Mouse (Mus musculus): Measurements from ENCODE around the gene Mrpl18. TPM values are rescaled to one million over a fixed set of nuclear protein-coding genes. Genes with fewer than 3 reads are reported as not detected.
"Not testable (repeated sequence)": the region's sequence is repeated elsewhere in the genome, so short reads cannot be mapped to it uniquely, and the experiment has no call there.

The Mrpl18 gene
- total and polyA plus RNA-seq, 2 experiments: 41.2 to 54.6 TPM

GRCm38 (mm10) chr17:12942459-12943162 lies 26.5 kb upstream of the Mrpl18 start:
- WGBS: 95% methylated on average over 6 of the region's 6 CpGs
- DNase-seq (ENCODE audit: extremely low read depth, low read depth, low spot score): no peak
- Histone ChIP-seq H3K27me3 (ENCODE audit: control insufficient read depth, insufficient read depth, low read length) (no peaks in the 10 kb centered on the region), H3K79me2 (ENCODE audit: control insufficient read depth, insufficient read depth, low read length) (no peaks in the 10 kb centered on the region; the same call in 1 of the 2 replicates), H3K36me3 (ENCODE audit: control insufficient read depth, insufficient read depth, low read length) (peaks cover 30% of the 10 kb centered on the region), H3K4me3 (ENCODE audit: insufficient read depth, low read depth, low read length) (no peak overlapping the region), H3K27ac (replicated peaks; ENCODE audit: insufficient read depth, low read depth, low read length) (no peak overlapping the region), H3K9ac (ENCODE audit: low read depth, low read length) (no peak overlapping the region), H3K4me1 (ENCODE audit: control insufficient read depth, insufficient read depth, low read length) (peaks cover 3% of the 10 kb centered on the region)
- TF ChIP-seq POLR2A (IDR thresholded peaks at IDR 0.05; ENCODE audit: extremely low read depth, insufficient read depth, low read length) (no peak), CTCF (IDR thresholded peaks at IDR 0.05; ENCODE audit: low read depth, low read length) (no peak)

- Histone ChIP-seq H3K79me2 (ENCODE audit: control insufficient read depth, insufficient read depth, low read length) (no peaks in the 10 kb centered on the region; the same call in 1 of the 2 replicates), H3K27me3 (ENCODE audit: control insufficient read depth, insufficient read depth, low read length) (no peaks in the 10 kb centered on the region), H3K27ac (replicated peaks; ENCODE audit: insufficient read depth, low read depth, low read length) (peak overlapping the region; percentile 55; the same call in 1 of the 2 replicates), H3K4me3 (ENCODE audit: insufficient read depth, low read depth, low read length) (no peak overlapping the region), H3K9ac (ENCODE audit: low read depth, low read length) (0 out of 2 replicates have a peak overlapping the region, but pooled peaks have one; percentile 25), H3K4me1 (ENCODE audit: control insufficient read depth, insufficient read depth, low read length) (peaks cover 5% of the 10 kb centered on the region), H3K36me3 (ENCODE audit: control insufficient read depth, insufficient read depth, low read length) (peaks cover 26% of the 10 kb centered on the region)
- peak; percentile 58 for DNase-seq (ENCODE audit: extremely low read depth, low read depth, low spot score)
- no peak for TF ChIP-seq POLR2A (IDR thresholded peaks at IDR 0.05; ENCODE audit: extremely low read depth, insufficient read depth, low read length)
- TF ChIP-seq CTCF (IDR thresholded peaks at IDR 0.05; ENCODE audit: low read depth, low read length): no peak
- whole genome bisulfite sequencing: 74% methylated on average over 8 of the region's 8 CpGs
These were observed 25.6 kb upstream of the Mrpl18 start for GRCm38 (mm10) chr17:12941543-12942260.

- peak; percentile 84 for DNase-seq (ENCODE audit: extremely low read depth, low read depth, low spot score)
- no peaks in the 10 kb centered on the region; the same call in 1 of the 2 replicates for H3K79me2 ChIP-seq (ENCODE audit: control insufficient read depth, insufficient read depth, low read length)
- H3K4me3 ChIP-seq (ENCODE audit: insufficient read depth, low read depth, low read length): peak within 1 kb of the TSS; percentile 85
- H3K4me1 ChIP-seq (ENCODE audit: control insufficient read depth, insufficient read depth, low read length): peaks cover 13% of the 10 kb centered on the region
- H3K27me3 ChIP-seq (ENCODE audit: control insufficient read depth, insufficient read depth, low read length): no peaks in the 10 kb centered on the region
- peak within 1 kb of the TSS; percentile 85 for H3K9ac ChIP-seq (ENCODE audit: low read depth, low read length)
- H3K36me3 ChIP-seq (ENCODE audit: control insufficient read depth, insufficient read depth, low read length): peaks cover 21% of the 10 kb centered on the region
- 2% methylated on average over 27 of the region's 27 CpGs for WGBS
- TF ChIP-seq POLR2A (IDR thresholded peaks at IDR 0.05; ENCODE audit: extremely low read depth, insufficient read depth, low read length) (peak; percentile 90), CTCF (IDR thresholded peaks at IDR 0.05; ENCODE audit: low read depth, low read length) (no peak)
- peak within 1 kb of the TSS; percentile 81 for H3K27ac ChIP-seq (replicated peaks; ENCODE audit: insufficient read depth, low read depth, low read length)
These were observed 24.1 kb upstream of the Mrpl18 start, which contains the start of gene Acat3 for GRCm38 (mm10) chr17:12940151-12940805. Acat3 (minus strand) TSS chr17:12940600.

- not testable (repeated sequence) for H3K79me2 ChIP-seq (ENCODE audit: control insufficient read depth, insufficient read depth, low read length); H3K27me3 ChIP-seq (ENCODE audit: control insufficient read depth, insufficient read depth, low read length)
- Histone ChIP-seq H3K27ac (replicated peaks; ENCODE audit: insufficient read depth, low read depth, low read length) (peak overlapping the region; percentile 81), H3K9ac (ENCODE audit: low read depth, low read length) (peak overlapping the region; percentile 85), H3K4me1 (ENCODE audit: control insufficient read depth, insufficient read depth, low read length) (peaks cover 15% of the 10 kb centered on the region), H3K4me3 (ENCODE audit: insufficient read depth, low read depth, low read length) (peak overlapping the region; percentile 85), H3K36me3 (ENCODE audit: control insufficient read depth, insufficient read depth, low read length) (peaks cover 17% of the 10 kb centered on the region)
- WGBS: 14% methylated on average over 4 of the region's 12 CpGs
- DNase-seq (ENCODE audit: extremely low read depth, low read depth, low spot score): peak; percentile 39
These were observed 23.4 kb upstream of the Mrpl18 start for GRCm38 (mm10) chr17:12939377-12940148.

- H3K36me3 ChIP-seq (ENCODE audit: control insufficient read depth, insufficient read depth, low read length): peaks cover 7% of the 10 kb centered on the region; the same call in 1 of the 2 replicates
- no peaks in the 10 kb centered on the region; the same call in 1 of the 2 replicates for H3K79me2 ChIP-seq (ENCODE audit: control insufficient read depth, insufficient read depth, low read length)
- no peaks in the 10 kb centered on the region for H3K27me3 ChIP-seq (ENCODE audit: control insufficient read depth, insufficient read depth, low read length)
- H3K4me1 ChIP-seq (ENCODE audit: control insufficient read depth, insufficient read depth, low read length): peaks cover 15% of the 10 kb centered on the region
- DNase-seq (ENCODE audit: extremely low read depth, low read depth, low spot score): no peak
- H3K27ac ChIP-seq (replicated peaks; ENCODE audit: insufficient read depth, low read depth, low read length): peak overlapping the region; percentile 67
- 18% methylated on average over 2 of the region's 2 CpGs for WGBS
- TF ChIP-seq CTCF (IDR thresholded peaks at IDR 0.05; ENCODE audit: low read depth, low read length) (no peak), POLR2A (IDR thresholded peaks at IDR 0.05; ENCODE audit: extremely low read depth, insufficient read depth, low read length) (no peak)
- H3K4me3 ChIP-seq (ENCODE audit: insufficient read depth, low read depth, low read length): peak overlapping the region; percentile 5; the same call in 1 of the 2 replicates
- peak overlapping the region; percentile 52; the same call in 1 of the 2 replicates for H3K9ac ChIP-seq (ENCODE audit: low read depth, low read length)
These were observed 21.9 kb upstream of the Mrpl18 start for GRCm38 (mm10) chr17:12938077-12938476.
